Mouse (Mus musculus) lung, adult 2 months (tissue): ENCODE measurements at regions not wholly inside any gene's neighbourhood (a gene's known extent, or its start where the extent isn't known, plus 50 kb on each side); places are given as distances from the start of the nearest gene placed in this dataset.

Source experiments
- DNase-seq: peaks from one replicate; pipeline ENCODE4 v3.0.0; 2022
- H3K4me1 ChIP-seq: fragments of 200-500 bp; 2 replicates; pipeline ENCODE4 v1.6.1; 2011; ENCODE audit warnings: low read length; ENCODE audit not compliant: control insufficient read depth, insufficient read depth
- H3K4me3 ChIP-seq: fragments of 200-500 bp; replicated peaks from 2 replicates; pipeline ENCODE3; 2011; ENCODE audit warnings: low read depth, mild to moderate bottlenecking, control low read depth, low read length; ENCODE audit errors: extremely low read depth
- CTCF ChIP-seq: fragments of 200-500 bp; IDR thresholded peaks from 2 replicates; pipeline ENCODE4 v1.5.1; 2011; ENCODE audit warnings: mild to moderate bottlenecking, low read length, control low read depth; ENCODE audit not compliant: insufficient read depth
- POLR2A ChIP-seq: fragments of 200-500 bp; IDR thresholded peaks from 2 replicates; pipeline ENCODE4 v1.6.1; 2011; ENCODE audit warnings: low read depth, mild to moderate bottlenecking, control low read depth, low read length, borderline replicate concordance; ENCODE audit errors: extremely low read depth
- WGBS: fragments of 180-500 bp; shearing (Covaris S2); methylation state at CpG from one replicate; pipeline ENCODE4 v1.1.7; 2018; 5-methylcytosine and 5-hydroxymethylcytosine counted together

- WGBS, result 92% methylated on average over 1 of the region's 1 CpGs
- no peak for DNase-seq
- Histone ChIP-seq H3K4me1 (no peaks in the 10 kb centered on the region), H3K4me3 (no peak overlapping the region)
- TF ChIP-seq POLR2A (no peak), CTCF (no peak)
Observed at GRCm38 (mm10) chr17:79206563-79206962, 148.3 kb downstream of the Cdc42ep3 start.

- WGBS, result 89% methylated on average over 4 of the region's 4 CpGs
- no peak overlapping the region for H3K4me3 ChIP-seq
- no peak for TF ChIP-seq POLR2A
- no peak for TF ChIP-seq CTCF
- no peak for DNase-seq
- no peaks in the 10 kb centered on the region for H3K4me1 ChIP-seq
Observed at GRCm38 (mm10) chr17:79206111-79206510, 148.8 kb downstream of the Cdc42ep3 start.

- TF ChIP-seq CTCF (no peak), POLR2A (no peak)
- WGBS, result 74% methylated on average over 9 of the region's 9 CpGs
- no peak for DNase-seq
- H3K4me3 ChIP-seq, result no peak overlapping the region
- no peaks in the 10 kb centered on the region for H3K4me1 ChIP-seq
Observed at GRCm38 (mm10) chr17:79199814-79200491, 148.2 kb downstream of the Qpct start.

GRCm38 (mm10) chr17:79191871-79192373, 140.2 kb downstream of the Qpct start:
- 52% methylated on average over 5 of the region's 5 CpGs for WGBS
- TF ChIP-seq POLR2A (no peak), CTCF (no peak)
- no peak overlapping the region for H3K4me3 ChIP-seq
- no peaks in the 10 kb centered on the region for H3K4me1 ChIP-seq
- DNase-seq, result no peak

- no peak overlapping the region for H3K4me3 ChIP-seq
- H3K4me1 ChIP-seq, result no peaks in the 10 kb centered on the region
- WGBS, result 80% methylated on average over 7 of the region's 7 CpGs
- no peak for TF ChIP-seq CTCF
- no peak for TF ChIP-seq POLR2A
- no peak for DNase-seq
Observed at GRCm38 (mm10) chr17:79188282-79188681, 136.6 kb downstream of the Qpct start.

- WGBS, result 37% methylated on average over 3 of the region's 3 CpGs
Observed at GRCm38 (mm10) chr17:79180277-79181130, 128.8 kb downstream of the Qpct start.

GRCm38 (mm10) chr17:79177259-79177658, 125.6 kb downstream of the Qpct start:
- H3K4me3 ChIP-seq, result no peak overlapping the region
- 75% methylated on average over 3 of the region's 3 CpGs for WGBS
- DNase-seq, result no peak

More at GRCm38 (mm10) chr17:79180277-79181130, 128.8 kb downstream of the Qpct start:
- Histone ChIP-seq H3K4me3 (no peak overlapping the region), H3K4me1 (no peaks in the 10 kb centered on the region; the same call in 1 of the 2 replicates)
- no peak for DNase-seq
- no peak for TF ChIP-seq POLR2A
- TF ChIP-seq CTCF, result no peak

GRCm38 (mm10) chr17:79176356-79176755, 124.7 kb downstream of the Qpct start:
- no peak for DNase-seq
- WGBS, result 77% methylated on average over 7 of the region's 7 CpGs
- no peaks in the 10 kb centered on the region; the same call in 1 of the 2 replicates for H3K4me1 ChIP-seq
- H3K4me3 ChIP-seq, result no peak overlapping the region
- TF ChIP-seq CTCF (no peak), POLR2A (no peak)

More at GRCm38 (mm10) chr17:79177259-79177658, 125.6 kb downstream of the Qpct start:
- TF ChIP-seq CTCF (no peak), POLR2A (no peak)
- H3K4me1 ChIP-seq, result no peaks in the 10 kb centered on the region; the same call in 1 of the 2 replicates

GRCm38 (mm10) chr17:79175381-79175780, 123.7 kb downstream of the Qpct start:
- DNase-seq, result no peak
- TF ChIP-seq CTCF (no peak), POLR2A (no peak)
- H3K4me1 ChIP-seq, result no peaks in the 10 kb centered on the region
- H3K4me3 ChIP-seq, result no peak overlapping the region
- WGBS, result 75% methylated on average over 2 of the region's 2 CpGs
